In the genomic region with DNA sequence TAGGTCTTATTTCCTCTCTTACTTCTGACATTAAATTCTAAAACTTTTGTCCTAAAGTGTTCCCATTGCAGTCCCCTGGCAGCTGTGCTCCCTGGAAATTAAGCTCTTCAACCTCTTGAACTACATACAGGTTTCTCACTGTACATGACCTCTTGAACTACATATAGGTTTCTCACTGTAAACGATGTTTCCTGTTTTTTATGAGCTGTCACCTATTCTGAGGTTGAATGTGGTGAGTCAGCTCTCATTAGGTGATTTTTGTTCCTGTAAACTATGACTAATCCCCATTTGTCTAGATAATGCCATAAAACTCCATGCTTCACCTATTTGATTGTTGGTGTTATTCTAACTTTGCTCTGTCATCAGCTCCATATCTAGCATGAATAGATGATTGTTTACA, we compare ENCODE assay signal across 21 mouse cellular contexts. TPM values are rescaled to one million over a fixed set of nuclear protein-coding genes. Genes with fewer than 3 reads are reported as not detected.
A peak's percentile ranks its signal among the peaks of the same experiment; 100 is the strongest.
DNase-seq lines count a peak whose midpoint lies in the region; ATAC-seq and TF ChIP-seq lines count a peak whose summit lies in the region.
"Had no signal": no experiment of that assay in that cellular context is flagged by ENCODE, and none has a peak within 500 bp of the region (broad histone marks: within the 10 kb centered on the region; RNA-seq: fewer than 3 reads in every experiment).

No protein-coding gene starts in this region.

- WGBS in macrophage (ENCODE audit: missing documents), result 14% methylated on average over 1 of the region's 1 CpGs

- peak; percentile 10 to 35 for DNase-seq in spleen, postnatal 36 days (ENCODE audit: low spot score in 2 of 2)
- no peak for DNase-seq in spleen, adult 12 weeks (ENCODE audit: low spot score)
- no peak for DNase-seq in retina, embryonic 14.5 days (ENCODE audit: low spot score)
- DNase-seq in cerebellum, postnatal 36 days, result no peak
- DNase-seq: cerebellum, adult 9-10 months; gastrocnemius, postnatal 25 days; kidney, postnatal 36 days; lung, postnatal 14 days; right cerebral cortex, postnatal 4 days; thymus, postnatal 25 days had no signal

- no peak for TF ChIP-seq POLR2A in bone marrow macrophage, adult 2 months (IDR thresholded peaks at IDR 0.05; ENCODE audit: borderline replicate concordance, low read depth, low read length)

- no peaks in the 10 kb centered on the region for H3K36me3 ChIP-seq in macrophage (ENCODE audit: inconsistent target)
- H3K36me3 ChIP-seq: embryonic facial prominence, embryonic 12.5 days; heart, embryonic 12.5 days; hindbrain, embryonic 10.5 days; liver, embryonic 12.5 days; midbrain, embryonic 15.5 days had no signal

- H3K79me2 ChIP-seq in macrophage (ENCODE audit: inconsistent target), result peaks cover 33% of the 10 kb centered on the region

- H3K27ac ChIP-seq in bone marrow macrophage, adult 2 months (ENCODE audit: insufficient read depth, low read depth, low read length), result peak overlapping the region; percentile 97
- H3K27ac ChIP-seq in macrophage, result peak overlapping the region; percentile 91
- H3K27ac ChIP-seq: embryonic facial prominence, embryonic 12.5 days; hindbrain, embryonic 10.5 days; liver, embryonic 12.5 days; midbrain, embryonic 15.5 days had no signal

- ATAC-seq in frontal cortex, adult (ENCODE audit: low TSS enrichment), result no peak
- ATAC-seq: liver, embryonic 12.5 days; midbrain, embryonic 15.5 days had no signal

- H3K4me3 ChIP-seq in bone marrow macrophage, adult 2 months (ENCODE audit: insufficient read depth, low read length), result no peak overlapping the region
- no peak overlapping the region for H3K4me3 ChIP-seq in macrophage (ENCODE audit: inconsistent target)
- H3K4me3 ChIP-seq: embryonic facial prominence, embryonic 12.5 days; heart, embryonic 12.5 days; hindbrain, embryonic 10.5 days; liver, embryonic 12.5 days; midbrain, embryonic 15.5 days had no signal

- no peak for TF ChIP-seq CTCF in bone marrow macrophage, adult 2 months (IDR thresholded peaks at IDR 0.05; ENCODE audit: low read depth, low read length)

- H3K4me1 ChIP-seq in bone marrow macrophage, adult 2 months (ENCODE audit: control insufficient read depth, insufficient read depth, low read length), result peaks cover 49% of the 10 kb centered on the region
- H3K4me1 ChIP-seq: embryonic facial prominence, embryonic 12.5 days; heart, embryonic 12.5 days; hindbrain, embryonic 10.5 days; liver, embryonic 12.5 days; midbrain, embryonic 15.5 days had no signal

RNA-seq across cellular contexts. Expression of a gene that starts 26.0 kb away (rescaled TPM):
- polyA plus RNA-seq in bone marrow macrophage, adult 2 months (2012; ENCODE audit: insufficient read depth, insufficient read length, missing spikeins), result 444 and 484 TPM in 2 replicates
- 1,000 to 10,000 TPM in 1 of 26 experiments, 100 to 1,000 TPM in 25; 130 to 1,055 (median 342) TPM for total RNA-seq in macrophage (2018; cell fraction: chromatin; rRNA removed)
- total RNA-seq in macrophage (2018; cell fraction: cytosol; rRNA removed), result 100 to 1,000 TPM; 319 to 759 (median 483) TPM
- 1,000 to 10,000 TPM in 8 of 26 experiments, 100 to 1,000 TPM in 18; 351 to 1,847 (median 599) TPM for total RNA-seq in macrophage (2018; cell fraction: nucleus; rRNA removed)
- polyA plus RNA-seq in macrophage (2018), result 497 to 1,039 TPM (median 515 TPM) in 3 replicates
- total RNA-seq: layer of hippocampus, postnatal 25 days; left cerebral cortex, postnatal 36 days had no signal
- polyA plus RNA-seq: embryonic facial prominence, embryonic 12.5 days; heart, embryonic 12.5 days; hindbrain, embryonic 10.5 days; liver, embryonic 12.5 days had no signal

RNA-seq across cellular contexts. Expression of a gene that starts 26.1 kb away (rescaled TPM):
- polyA plus RNA-seq in bone marrow macrophage, adult 2 months (2012; ENCODE audit: insufficient read depth, insufficient read length, missing spikeins), result 1,083 and 1,286 TPM in 2 replicates
- total RNA-seq in macrophage (2018; cell fraction: chromatin; rRNA removed), result over 10,000 TPM in 4 of 26 experiments, 1,000 to 10,000 TPM in 22; 1,562 to 16,529 (median 4,877) TPM
- 1,000 to 10,000 TPM in 7 of 26 experiments, 100 to 1,000 TPM in 19; 504 to 1,328 (median 830) TPM for total RNA-seq in macrophage (2018; cell fraction: cytosol; rRNA removed)
- total RNA-seq in macrophage (2018; cell fraction: nucleus; rRNA removed), result over 10,000 TPM in 5 of 26 experiments, 1,000 to 10,000 TPM in 21; 2,167 to 13,003 (median 5,289) TPM
- 624 to 1,366 TPM (median 950 TPM) in 3 replicates for polyA plus RNA-seq in macrophage (2018)
- total RNA-seq: layer of hippocampus, postnatal 25 days had no signal
- polyA plus RNA-seq: hindbrain, embryonic 10.5 days; neural tube, embryonic 11.5 days had no signal

RNA-seq across cellular contexts. Expression of a gene that starts 36.4 kb away (rescaled TPM):
- 1,169 and 1,255 TPM in 2 replicates for polyA plus RNA-seq in bone marrow macrophage, adult 2 months (2012; ENCODE audit: insufficient read depth, insufficient read length, missing spikeins)
- total RNA-seq in macrophage (2018; cell fraction: chromatin; rRNA removed), result over 10,000 TPM in 5 of 26 experiments, 1,000 to 10,000 TPM in 21; 2,550 to 14,518 (median 6,614) TPM
- 100 to 1,000 TPM; 351 to 962 (median 537) TPM for total RNA-seq in macrophage (2018; cell fraction: cytosol; rRNA removed)
- over 10,000 TPM in 2 of 26 experiments, 1,000 to 10,000 TPM in 24; 2,722 to 11,633 (median 5,431) TPM for total RNA-seq in macrophage (2018; cell fraction: nucleus; rRNA removed)
- 365 to 1,114 TPM (median 480 TPM) in 3 replicates for polyA plus RNA-seq in macrophage (2018)

Comparison
In these comparisons a context has a peak if more than half of its experiments do, and no peak if none do; other contexts are left out.
1. DNase-seq: peak in spleen, postnatal 36 days (2 of 2); none in spleen, adult 12 weeks (single experiment), retina, embryonic 14.5 days (single experiment) and cerebellum, postnatal 36 days (0 of 2).